Mouse (Mus musculus): ENCODE results near the gene Tbc1d10c. TPM values are rescaled to one million over a fixed set of nuclear protein-coding genes. Genes with fewer than 3 reads are reported as not detected.

Gene Tbc1d10c
- polyA plus RNA-seq, 1 experiment from 2014 or later, result 0.43 TPM

DNA sequence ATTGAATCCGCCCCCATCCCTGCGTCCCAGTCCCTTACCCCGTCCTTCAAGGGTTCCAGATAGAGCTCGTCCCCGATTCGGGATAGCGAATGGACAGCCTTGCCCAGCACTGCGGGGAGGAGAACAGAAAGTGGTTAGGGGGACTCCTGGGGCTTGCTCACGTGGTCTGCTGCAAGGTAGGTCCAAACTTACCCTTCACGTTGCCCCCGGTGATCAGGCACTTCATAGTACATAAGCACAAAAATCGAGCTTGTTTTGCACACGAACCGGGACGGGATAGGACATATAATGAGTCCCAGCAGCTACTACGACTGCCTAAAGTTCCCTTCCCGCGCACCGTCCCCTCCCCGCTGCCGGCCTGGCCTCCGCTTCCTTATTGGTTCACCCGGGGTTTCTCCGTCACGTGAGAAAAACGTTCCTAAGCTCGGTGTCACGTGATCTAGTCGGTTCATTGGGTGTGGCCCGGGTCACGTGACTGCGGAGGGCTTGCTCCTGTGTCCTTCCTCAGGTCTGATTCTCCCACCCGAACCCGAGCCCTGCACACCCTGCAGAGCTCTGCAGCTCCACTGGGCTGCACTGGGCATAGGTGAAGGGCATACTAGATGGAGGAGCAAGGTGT is 10.3 kb upstream of the Tbc1d10c start, which contains the start of gene Rad9a:
Gene Rad9a (minus strand): TSS at position 372 of the 619 bp plus-strand sequence.
- under 1% methylated on average over 34 of the region's 34 CpGs for WGBS

DNA sequence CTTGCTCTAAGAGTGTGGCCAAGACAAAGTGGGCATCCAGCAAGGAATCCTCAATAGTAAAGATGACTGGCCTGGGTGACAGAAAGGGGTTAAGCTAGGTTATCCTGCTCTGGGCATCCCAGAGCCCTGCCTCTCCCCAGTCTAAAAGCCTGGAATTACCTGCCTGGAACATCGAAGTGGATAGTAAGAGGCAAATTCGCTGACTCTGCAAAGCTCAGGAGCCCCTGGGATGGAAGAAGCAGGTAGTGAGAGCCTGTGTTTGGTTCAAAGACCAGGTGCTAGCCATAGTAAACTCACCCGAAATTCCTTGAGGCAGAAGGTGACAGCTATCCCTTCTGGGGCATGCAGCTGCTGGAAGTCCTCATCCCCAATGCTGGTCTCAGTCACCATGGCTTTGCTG is 6.1 kb upstream of the Tbc1d10c start:
- Histone ChIP-seq H3K27ac (ENCODE audit: low read depth, low read length) (no peak overlapping the region), H3K27me3 (ENCODE audit: control insufficient read depth, insufficient read depth, low read length) (no peaks in the 10 kb centered on the region), H3K36me3 (ENCODE audit: control insufficient read depth, insufficient read depth, low read length) (peaks cover 18% of the 10 kb centered on the region), H3K9me3 (ENCODE audit: control insufficient read depth, low read length) (no peaks in the 10 kb centered on the region), H3K4me2 (ENCODE audit: low read depth, low read length, severe bottlenecking) (no peak overlapping the region), H3K4me3 (ENCODE audit: low read depth, low read length) (no peak overlapping the region), H3K4me1 (replicated peaks; ENCODE audit: control insufficient read depth, insufficient read depth, low read length) (peaks cover 23% of the 10 kb centered on the region), H3K9ac (ENCODE audit: low read length) (no peak overlapping the region)
- DNase-seq (ENCODE audit: low spot score) (no peak), ATAC-seq (replicated peaks; ENCODE audit: low FRiP score) (no peak)
- 74% methylated on average over 3 of the region's 3 CpGs for WGBS

More for the DNA sequence above, 10.3 kb upstream of the Tbc1d10c start, which contains the start of gene Rad9a:
- H3K4me1 ChIP-seq (replicated peaks; ENCODE audit: control insufficient read depth, insufficient read depth, low read length), result peaks cover 18% of the 10 kb centered on the region
- peak within 1 kb of the TSS; percentile 69 for H3K4me3 ChIP-seq (ENCODE audit: low read depth, low read length)
- H3K36me3 ChIP-seq (ENCODE audit: control insufficient read depth, insufficient read depth, low read length), result peaks cover 4% of the 10 kb centered on the region; the same call in 1 of the 2 replicates
- peak within 1 kb of the TSS; percentile 88 for H3K9ac ChIP-seq (ENCODE audit: low read length)
- H3K9me3 ChIP-seq (ENCODE audit: control insufficient read depth, low read length), result no peaks in the 10 kb centered on the region
- H3K4me2 ChIP-seq (ENCODE audit: low read depth, low read length, severe bottlenecking), result peak within 1 kb of the TSS; percentile 97
- no peaks in the 10 kb centered on the region for H3K27me3 ChIP-seq (ENCODE audit: control insufficient read depth, insufficient read depth, low read length)
- peak; percentile 96 for DNase-seq (ENCODE audit: low spot score)
- peak within 1 kb of the TSS; percentile 53; the same call in 1 of the 2 replicates for H3K27ac ChIP-seq (ENCODE audit: low read depth, low read length)
- peak; percentile 89 for ATAC-seq (replicated peaks; ENCODE audit: low FRiP score)

DNA sequence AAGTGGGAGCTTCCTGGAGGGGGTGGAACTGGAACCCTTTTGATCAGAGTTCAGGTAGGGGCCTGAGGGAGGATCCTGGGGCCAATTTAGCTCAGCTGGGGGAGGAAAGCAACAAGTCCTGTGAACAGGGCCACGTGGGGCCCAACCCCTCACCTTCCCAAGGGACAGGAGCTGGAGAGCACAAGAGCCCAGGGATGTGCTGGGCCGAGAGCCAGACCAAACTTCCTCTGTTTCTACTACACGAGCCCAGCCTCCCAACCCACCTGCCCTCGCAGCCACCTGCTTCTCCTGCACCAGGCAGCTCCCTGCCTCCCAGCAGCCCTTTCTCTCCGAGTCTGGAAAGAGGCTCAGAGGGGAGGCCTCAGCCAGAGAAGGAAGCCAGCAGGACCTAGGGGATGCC is 5.5 kb upstream of the Tbc1d10c start:
- H3K27me3 ChIP-seq (ENCODE audit: control insufficient read depth, insufficient read depth, low read length), result no peaks in the 10 kb centered on the region
- 72% methylated on average over 5 of the region's 5 CpGs for WGBS
- no peak for DNase-seq (ENCODE audit: low spot score)
- H3K4me2 ChIP-seq (ENCODE audit: low read depth, low read length, severe bottlenecking), result no peak overlapping the region
- peaks cover 18% of the 10 kb centered on the region for H3K36me3 ChIP-seq (ENCODE audit: control insufficient read depth, insufficient read depth, low read length)
- ATAC-seq (replicated peaks; ENCODE audit: low FRiP score), result no peak
- H3K9ac ChIP-seq (ENCODE audit: low read length), result no peak overlapping the region
- H3K4me1 ChIP-seq (replicated peaks; ENCODE audit: control insufficient read depth, insufficient read depth, low read length), result peaks cover 17% of the 10 kb centered on the region
- H3K27ac ChIP-seq (ENCODE audit: low read depth, low read length), result no peak overlapping the region
- H3K4me3 ChIP-seq (ENCODE audit: low read depth, low read length), result no peak overlapping the region
- H3K9me3 ChIP-seq (ENCODE audit: control insufficient read depth, low read length), result no peaks in the 10 kb centered on the region

DNA sequence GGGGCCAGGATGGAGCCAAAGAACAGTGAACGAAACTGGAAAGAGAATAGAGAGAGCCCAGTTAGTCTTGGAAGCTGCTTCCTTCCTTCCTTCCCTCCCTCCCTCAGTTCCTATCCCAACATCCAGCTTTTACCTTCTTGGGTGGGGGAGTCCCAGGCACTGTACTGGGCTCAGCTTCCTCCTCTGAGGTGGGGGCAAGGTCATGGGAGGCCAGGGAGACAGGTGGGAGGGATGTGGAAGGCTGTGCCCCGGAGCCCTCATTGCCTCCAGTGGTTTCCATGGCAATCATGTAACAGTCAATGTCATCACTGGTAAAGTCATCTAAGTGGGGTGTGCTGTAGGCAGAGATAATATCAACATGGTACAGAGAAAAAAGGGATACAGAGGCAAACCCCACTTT is 5.0 kb upstream of the Tbc1d10c start:
- DNase-seq (ENCODE audit: low spot score) (no peak), ATAC-seq (replicated peaks; ENCODE audit: low FRiP score) (no peak)
- Histone ChIP-seq H3K9ac (ENCODE audit: low read length) (no peak overlapping the region), H3K36me3 (ENCODE audit: control insufficient read depth, insufficient read depth, low read length) (peaks cover 18% of the 10 kb centered on the region), H3K27ac (ENCODE audit: low read depth, low read length) (no peak overlapping the region), H3K9me3 (ENCODE audit: control insufficient read depth, low read length) (no peaks in the 10 kb centered on the region), H3K27me3 (ENCODE audit: control insufficient read depth, insufficient read depth, low read length) (no peaks in the 10 kb centered on the region), H3K4me2 (ENCODE audit: low read depth, low read length, severe bottlenecking) (no peak overlapping the region), H3K4me1 (replicated peaks; ENCODE audit: control insufficient read depth, insufficient read depth, low read length) (peaks cover 20% of the 10 kb centered on the region), H3K4me3 (ENCODE audit: low read depth, low read length) (no peak overlapping the region)
- 70% methylated on average over 2 of the region's 2 CpGs for WGBS

DNA sequence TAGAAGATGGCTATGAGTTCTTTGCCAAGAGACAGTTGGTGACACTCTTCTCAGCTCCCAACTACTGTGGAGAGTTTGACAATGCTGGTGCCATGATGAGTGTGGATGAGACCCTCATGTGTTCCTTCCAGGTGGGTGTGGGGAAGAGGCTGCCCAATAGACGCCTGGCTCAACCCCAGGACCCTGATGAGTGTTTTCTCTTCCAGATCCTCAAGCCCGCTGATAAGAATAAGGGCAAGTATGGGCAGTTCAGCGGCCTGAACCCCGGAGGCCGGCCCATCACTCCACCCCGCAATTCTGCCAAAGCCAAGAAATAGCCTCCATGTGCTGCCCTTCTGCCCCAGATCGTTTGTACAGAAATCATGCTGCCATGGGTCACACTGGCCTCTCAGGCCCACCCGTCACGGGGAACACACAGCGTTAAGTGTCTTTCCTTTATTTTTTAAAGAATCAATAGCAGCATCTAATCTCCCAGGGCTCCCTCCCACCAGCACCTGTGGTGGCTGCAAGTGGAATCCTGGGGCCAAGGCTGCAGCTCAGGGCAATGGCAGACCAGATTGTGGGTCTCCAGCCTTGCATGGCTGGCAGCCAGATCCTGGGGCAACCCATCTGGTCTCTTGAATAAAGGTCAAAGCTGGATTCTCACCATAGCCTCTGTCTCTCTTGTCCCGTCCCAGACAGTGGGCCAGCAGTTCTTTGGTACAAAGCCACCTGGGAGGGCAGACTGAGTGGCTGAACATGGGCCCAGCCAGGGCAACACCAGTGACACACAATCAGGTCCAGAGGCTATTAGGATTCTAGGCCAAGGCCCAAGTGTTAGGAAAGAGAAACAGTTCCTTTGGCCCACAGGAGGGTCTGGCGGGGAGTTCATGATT is 3.9 kb upstream of the Tbc1d10c start:
- H3K4me2 ChIP-seq (ENCODE audit: low read depth, low read length, severe bottlenecking), result no peak overlapping the region
- DNase-seq (ENCODE audit: low spot score) (no peak), ATAC-seq (replicated peaks; ENCODE audit: low FRiP score) (no peak)
- no peak overlapping the region for H3K4me3 ChIP-seq (ENCODE audit: low read depth, low read length)
- no peak overlapping the region for H3K9ac ChIP-seq (ENCODE audit: low read length)
- peaks cover 11% of the 10 kb centered on the region for H3K4me1 ChIP-seq (replicated peaks; ENCODE audit: control insufficient read depth, insufficient read depth, low read length)
- H3K27me3 ChIP-seq (ENCODE audit: control insufficient read depth, insufficient read depth, low read length), result no peaks in the 10 kb centered on the region
- WGBS, result 84% methylated on average over 12 of the region's 12 CpGs
- H3K36me3 ChIP-seq (ENCODE audit: control insufficient read depth, insufficient read depth, low read length), result peaks cover 18% of the 10 kb centered on the region
- H3K9me3 ChIP-seq (ENCODE audit: control insufficient read depth, low read length), result no peaks in the 10 kb centered on the region
- no peak overlapping the region for H3K27ac ChIP-seq (ENCODE audit: low read depth, low read length)

DNA sequence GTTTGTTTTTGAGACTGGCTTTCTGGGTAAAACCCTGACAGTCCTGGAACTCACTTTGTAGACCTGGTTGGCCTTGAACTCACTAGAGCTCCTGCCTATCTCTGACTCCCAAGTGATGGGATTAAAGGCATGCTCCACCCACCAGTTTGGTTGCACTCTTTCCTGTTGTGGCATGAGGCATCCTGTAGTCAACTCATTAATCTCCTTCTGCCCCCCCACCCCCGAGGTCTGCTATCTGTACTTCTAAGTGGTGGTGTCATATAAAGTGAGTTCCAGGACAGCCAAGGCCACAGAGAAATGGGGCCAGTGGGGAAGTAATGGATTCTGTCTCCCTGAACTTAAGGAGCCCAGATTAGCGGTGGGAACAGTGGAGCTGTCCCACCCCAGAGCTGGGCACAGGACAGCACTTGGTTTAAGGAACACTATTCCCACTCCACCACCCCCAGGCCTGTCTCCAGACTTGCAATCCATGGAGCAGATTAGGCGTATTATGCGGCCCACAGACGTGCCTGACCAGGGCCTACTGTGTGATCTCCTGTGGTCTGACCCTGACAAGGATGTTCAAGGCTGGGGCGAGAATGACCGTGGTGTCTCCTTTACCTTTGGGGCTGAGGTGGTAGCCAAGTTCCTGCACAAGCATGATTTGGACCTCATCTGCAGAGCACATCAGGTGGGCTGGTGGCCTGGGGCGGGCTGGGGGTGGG is 3.1 kb upstream of the Tbc1d10c start:
- WGBS, result 91% methylated on average over 8 of the region's 8 CpGs
- peaks cover 10% of the 10 kb centered on the region for H3K4me1 ChIP-seq (replicated peaks; ENCODE audit: control insufficient read depth, insufficient read depth, low read length)
- H3K4me2 ChIP-seq (ENCODE audit: low read depth, low read length, severe bottlenecking), result no peak overlapping the region
- no peak overlapping the region for H3K4me3 ChIP-seq (ENCODE audit: low read depth, low read length)
- no peaks in the 10 kb centered on the region for H3K27me3 ChIP-seq (ENCODE audit: control insufficient read depth, insufficient read depth, low read length)
- no peak for ATAC-seq (replicated peaks; ENCODE audit: low FRiP score)
- no peak overlapping the region for H3K27ac ChIP-seq (ENCODE audit: low read depth, low read length)
- H3K36me3 ChIP-seq (ENCODE audit: control insufficient read depth, insufficient read depth, low read length), result peaks cover 18% of the 10 kb centered on the region
- no peaks in the 10 kb centered on the region for H3K9me3 ChIP-seq (ENCODE audit: control insufficient read depth, low read length)
- DNase-seq (ENCODE audit: low spot score), result no peak
- H3K9ac ChIP-seq (ENCODE audit: low read length), result no peak overlapping the region

DNA sequence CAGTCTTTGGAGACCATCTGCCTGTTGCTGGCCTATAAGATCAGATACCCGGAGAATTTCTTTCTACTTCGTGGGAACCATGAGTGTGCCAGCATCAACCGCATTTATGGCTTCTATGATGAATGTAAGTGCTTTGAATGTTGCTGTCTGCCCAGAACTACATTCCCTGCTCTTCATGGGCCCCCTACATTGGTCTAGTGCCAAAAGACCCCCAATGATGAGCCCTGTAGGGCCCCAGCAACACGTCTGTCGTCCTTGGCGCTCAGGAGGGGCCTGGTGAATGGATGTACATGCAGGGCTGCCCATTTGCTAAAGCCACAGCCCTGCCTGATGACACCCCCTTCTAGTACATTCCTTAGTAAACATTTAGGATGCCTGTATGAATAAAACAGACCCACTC is 2.0 kb upstream of the Tbc1d10c start:
- DNase-seq (ENCODE audit: low spot score), result no peak
- peak overlapping the region; percentile 89 for H3K4me3 ChIP-seq (ENCODE audit: low read depth, low read length)
- H3K27ac ChIP-seq (ENCODE audit: low read depth, low read length), result no peak overlapping the region
- WGBS, result 73% methylated on average over 6 of the region's 6 CpGs
- H3K9ac ChIP-seq (ENCODE audit: low read length), result peak overlapping the region; percentile 97
- H3K4me2 ChIP-seq (ENCODE audit: low read depth, low read length, severe bottlenecking), result peak overlapping the region; percentile 93
- ATAC-seq (replicated peaks; ENCODE audit: low FRiP score), result no peak
- peaks cover 18% of the 10 kb centered on the region for H3K36me3 ChIP-seq (ENCODE audit: control insufficient read depth, insufficient read depth, low read length)
- no peaks in the 10 kb centered on the region for H3K27me3 ChIP-seq (ENCODE audit: control insufficient read depth, insufficient read depth, low read length)
- no peaks in the 10 kb centered on the region for H3K9me3 ChIP-seq (ENCODE audit: control insufficient read depth, low read length)
- H3K4me1 ChIP-seq (replicated peaks; ENCODE audit: control insufficient read depth, insufficient read depth, low read length), result peaks cover 10% of the 10 kb centered on the region

DNA sequence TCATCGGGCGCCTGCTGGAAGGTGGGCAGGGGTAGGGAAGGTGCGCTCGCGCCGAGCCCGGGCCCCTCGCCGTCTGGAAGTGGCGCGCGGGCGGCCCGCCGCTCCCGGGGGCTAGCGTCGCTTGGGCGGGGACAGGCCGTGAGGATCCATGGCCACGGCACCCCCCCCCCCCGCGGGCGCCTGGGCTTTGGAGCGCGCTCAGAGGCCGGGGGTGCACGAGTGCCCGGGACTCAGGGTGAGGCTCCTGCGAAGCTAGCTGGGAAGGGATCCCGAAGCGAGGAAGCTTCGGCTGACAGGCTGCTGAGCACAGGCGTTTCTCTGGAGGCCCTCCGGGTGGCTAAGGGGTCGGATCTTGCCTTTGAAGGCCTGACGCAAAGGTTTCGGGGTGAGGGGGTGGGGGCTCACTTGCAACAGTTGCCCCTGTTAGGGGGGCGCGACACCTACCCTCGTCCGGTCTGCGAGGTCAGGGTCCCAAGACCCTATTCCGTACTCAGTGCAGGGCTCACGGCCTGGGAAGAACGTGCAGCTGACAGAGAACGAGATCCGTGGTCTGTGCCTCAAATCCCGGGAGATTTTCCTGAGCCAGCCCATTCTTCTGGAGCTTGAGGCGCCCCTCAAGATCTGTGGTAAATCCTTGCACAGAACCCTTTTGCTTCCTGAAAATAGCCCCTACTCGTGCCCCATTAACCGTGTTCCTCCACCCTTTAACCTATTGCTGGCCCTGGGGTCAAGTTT is 1.3 kb upstream of the Tbc1d10c start:
- Histone ChIP-seq H3K27ac (ENCODE audit: low read depth, low read length) (peak overlapping the region; percentile 71; the same call in 1 of the 2 replicates), H3K4me1 (replicated peaks; ENCODE audit: control insufficient read depth, insufficient read depth, low read length) (peaks cover 10% of the 10 kb centered on the region), H3K4me3 (ENCODE audit: low read depth, low read length) (peak overlapping the region; percentile 89), H3K36me3 (ENCODE audit: control insufficient read depth, insufficient read depth, low read length) (peaks cover 18% of the 10 kb centered on the region), H3K27me3 (ENCODE audit: control insufficient read depth, insufficient read depth, low read length) (no peaks in the 10 kb centered on the region), H3K4me2 (ENCODE audit: low read depth, low read length, severe bottlenecking) (peak overlapping the region; percentile 93), H3K9ac (ENCODE audit: low read length) (peak overlapping the region; percentile 97), H3K9me3 (ENCODE audit: control insufficient read depth, low read length) (no peaks in the 10 kb centered on the region)
- ATAC-seq (replicated peaks; ENCODE audit: low FRiP score) (no peak), DNase-seq (ENCODE audit: low spot score) (no peak)
- 1% methylated on average over 52 of the region's 52 CpGs for WGBS
